Comparison of ENCODE assay signal across 15 mouse cellular contexts in genomic region chr3:149147916-149148315, GRCm38 (mm10).
"Had no signal": no experiment of that assay in that cellular context is flagged by ENCODE, and none has a peak within 500 bp of the region (broad histone marks: within the 10 kb centered on the region; RNA-seq: fewer than 3 reads in every experiment).

No protein-coding gene starts in this region.

- H3K4me2 ChIP-seq: neural tube, embryonic 15.5 days; stomach, embryonic 15.5 days had no signal

- H3K36me3 ChIP-seq: neural tube, embryonic 15.5 days; stomach, embryonic 15.5 days had no signal

- H3K27ac ChIP-seq: neural tube, embryonic 15.5 days; stomach, embryonic 15.5 days; stomach, postnatal 0 days had no signal

- H3K27me3 ChIP-seq: neural tube, embryonic 15.5 days; stomach, embryonic 15.5 days had no signal

- H3K9ac ChIP-seq: neural tube, embryonic 15.5 days; stomach, embryonic 15.5 days had no signal

- DNase-seq: retina, postnatal 1 day; right cerebral cortex, adult 18-20 months; right cerebral cortex, postnatal 14 days; right cerebral cortex, postnatal 25 days; right cerebral cortex, postnatal 4 days; spleen, adult 18-20 months; thymus, adult 18-20 months; thymus, adult 2 months; thymus, postnatal 14 days; thymus, postnatal 25 days; thymus, postnatal 36 days; thymus, postnatal 4 days had no signal

- H3K4me3 ChIP-seq: neural tube, embryonic 15.5 days; stomach, embryonic 15.5 days had no signal

- H3K4me1 ChIP-seq: neural tube, embryonic 15.5 days; stomach, embryonic 15.5 days had no signal

- H3K9me3 ChIP-seq: neural tube, embryonic 15.5 days; stomach, embryonic 15.5 days had no signal
